Mouse (Mus musculus): ENCODE measurements at regions not wholly inside any gene's neighbourhood (a gene's known extent, or its start where the extent isn't known, plus 50 kb on each side); places are given as distances from the start of the nearest gene placed in this dataset.

DNA sequence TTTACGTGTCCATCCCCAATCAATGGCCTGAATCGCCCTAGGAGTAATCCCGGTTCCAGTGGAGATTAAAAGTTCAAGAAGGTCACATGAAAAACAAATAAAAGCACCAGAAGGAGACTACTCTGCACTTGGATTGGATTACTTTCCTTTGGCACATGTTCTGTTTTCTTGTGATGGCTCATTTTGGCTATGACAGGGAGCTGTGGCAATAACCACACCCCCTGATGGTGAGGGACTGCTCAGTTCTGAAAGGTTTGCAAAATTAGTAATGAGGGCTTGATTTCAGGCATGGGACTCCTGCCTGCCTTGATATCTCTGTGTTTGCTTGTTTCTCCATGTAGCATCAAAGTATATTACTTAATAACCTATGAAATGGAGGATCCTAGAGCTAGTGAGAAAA lies 293.9 kb downstream of the Plk2 start:
- no peak overlapping the region for H3K27ac ChIP-seq (ENCODE audit: insufficient read depth, low read depth, low read length, poor library complexity, severe bottlenecking)
- no peaks in the 10 kb centered on the region for H3K4me1 ChIP-seq (ENCODE audit: control insufficient read depth in 2 of 2, insufficient read depth in 2 of 2, low read length in 2 of 2, poor library complexity in 1 of 2)
- no peak overlapping the region for H3K9ac ChIP-seq (ENCODE audit: insufficient read depth, low read depth, low read length, poor library complexity, severe bottlenecking)
- H3K4me3 ChIP-seq (ENCODE audit: insufficient read depth in 1 of 2, low read depth in 1 of 2, low read length in 2 of 2, poor library complexity in 1 of 2, severe bottlenecking in 1 of 2): no peak overlapping the region
- no peaks in the 10 kb centered on the region for H3K9me3 ChIP-seq (ENCODE audit: control insufficient read depth, insufficient read depth, low read depth, low read length)
- H3K36me3 ChIP-seq (ENCODE audit: control insufficient read depth, insufficient read depth, low read length, poor library complexity, severe bottlenecking): no peaks in the 10 kb centered on the region
- no peak for DNase-seq (ENCODE audit: low read depth, low spot score)
- in situ Hi-C loops (cut with MboI; ENCODE audit: low sequenced_read_pairs in 2 of 2, unreplicated experiment in 2 of 2): no loop called here
- no peak for TF ChIP-seq HCFC1 (IDR thresholded peaks at IDR 0.05; ENCODE audit: borderline replicate concordance, insufficient read depth, low read length)
- TF ChIP-seq CHD2 (IDR thresholded peaks at IDR 0.05; ENCODE audit: low read depth, low read length): no peak
- no peak for TF ChIP-seq ZC3H11A (IDR thresholded peaks at IDR 0.05; ENCODE audit: borderline replicate concordance, low read depth, low read length)
- no peak for TF ChIP-seq MAFK (IDR thresholded peaks at IDR 0.05; ENCODE audit: insufficient read depth, low read depth, low read length)
- TF ChIP-seq ZNF384 (IDR thresholded peaks at IDR 0.05; ENCODE audit: low read depth, low read length): no peak

DNA sequence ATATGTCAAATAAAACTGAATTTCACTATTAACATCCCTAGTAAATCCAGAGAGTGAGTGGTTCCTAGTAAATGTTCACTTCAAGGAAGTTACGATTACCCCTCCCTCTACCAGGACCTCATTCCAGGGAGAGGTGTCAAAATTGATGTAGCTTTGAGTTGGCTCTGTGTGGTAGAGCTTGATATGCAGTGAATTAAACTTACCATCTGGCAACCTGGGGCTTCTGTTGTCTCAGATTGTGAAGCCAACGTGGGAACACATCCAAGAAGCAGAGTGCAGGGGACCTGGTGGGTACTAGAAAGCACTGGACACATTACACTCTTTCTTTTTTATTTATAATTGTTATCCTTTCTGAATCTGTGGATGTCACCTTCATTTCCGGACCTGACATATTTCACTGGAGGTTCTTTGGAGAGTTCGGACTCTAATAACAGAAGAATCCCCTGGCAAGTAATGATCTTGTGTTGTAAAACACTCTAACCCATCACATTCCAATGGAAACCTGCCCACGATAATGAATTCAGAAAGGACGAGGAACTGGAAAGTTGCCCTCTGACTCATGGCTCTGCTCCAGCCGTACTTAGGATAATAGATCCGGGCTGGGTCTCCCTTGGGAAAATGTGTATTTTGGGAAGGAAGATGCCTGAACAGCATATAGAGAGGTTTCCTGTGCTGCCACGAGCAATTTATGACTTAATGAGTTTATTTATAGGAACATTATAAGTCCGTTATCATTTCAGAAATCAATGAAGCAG lies 295.8 kb downstream of the Plk2 start:
- H3K4me3 ChIP-seq (ENCODE audit: insufficient read depth in 1 of 2, low read depth in 1 of 2, low read length in 2 of 2, poor library complexity in 1 of 2, severe bottlenecking in 1 of 2): no peak overlapping the region
- DNase-seq (ENCODE audit: low read depth, low spot score): no peak
- no peaks in the 10 kb centered on the region for H3K4me1 ChIP-seq (ENCODE audit: control insufficient read depth in 2 of 2, insufficient read depth in 2 of 2, low read length in 2 of 2, poor library complexity in 1 of 2)
- in situ Hi-C loops (cut with MboI; ENCODE audit: low sequenced_read_pairs in 2 of 2, unreplicated experiment in 2 of 2): no loop called here
- no peak overlapping the region for H3K9ac ChIP-seq (ENCODE audit: insufficient read depth, low read depth, low read length, poor library complexity, severe bottlenecking)
- TF ChIP-seq ZC3H11A (IDR thresholded peaks at IDR 0.05; ENCODE audit: borderline replicate concordance, low read depth, low read length) (no peak), ZNF384 (IDR thresholded peaks at IDR 0.05; ENCODE audit: low read depth, low read length) (no peak), MAFK (IDR thresholded peaks at IDR 0.05; ENCODE audit: insufficient read depth, low read depth, low read length) (no peak), HCFC1 (IDR thresholded peaks at IDR 0.05; ENCODE audit: borderline replicate concordance, insufficient read depth, low read length) (no peak), CHD2 (IDR thresholded peaks at IDR 0.05; ENCODE audit: low read depth, low read length) (no peak)
- no peak overlapping the region for H3K27ac ChIP-seq (ENCODE audit: insufficient read depth, low read depth, low read length, poor library complexity, severe bottlenecking)
- no peaks in the 10 kb centered on the region for H3K36me3 ChIP-seq (ENCODE audit: control insufficient read depth, insufficient read depth, low read length, poor library complexity, severe bottlenecking)
- H3K9me3 ChIP-seq (ENCODE audit: control insufficient read depth, insufficient read depth, low read depth, low read length): no peaks in the 10 kb centered on the region

DNA sequence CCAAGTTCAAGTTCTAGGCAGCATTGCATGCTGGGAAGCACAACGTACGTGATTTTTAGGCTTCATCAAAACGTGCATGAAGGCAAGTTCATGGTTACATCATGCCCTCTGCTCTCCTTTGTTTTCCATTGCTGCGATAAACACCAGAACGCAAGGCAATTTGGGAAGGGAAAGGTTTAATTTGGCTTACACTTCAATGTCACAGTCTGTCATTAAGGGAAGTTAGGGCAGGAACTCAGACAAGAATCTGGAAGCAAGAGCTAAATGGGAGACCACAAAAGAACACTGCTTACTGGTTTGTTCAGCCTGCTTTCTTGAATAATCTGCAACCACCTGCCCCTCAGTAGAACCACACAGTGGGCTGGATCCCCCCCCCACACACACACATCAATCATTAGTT lies 297.9 kb downstream of the Plk2 start:
- TF ChIP-seq ZC3H11A (IDR thresholded peaks at IDR 0.05; ENCODE audit: borderline replicate concordance, low read depth, low read length) (no peak), CHD2 (IDR thresholded peaks at IDR 0.05; ENCODE audit: low read depth, low read length) (no peak), ZNF384 (IDR thresholded peaks at IDR 0.05; ENCODE audit: low read depth, low read length) (no peak), MAFK (IDR thresholded peaks at IDR 0.05; ENCODE audit: insufficient read depth, low read depth, low read length) (no peak), HCFC1 (IDR thresholded peaks at IDR 0.05; ENCODE audit: borderline replicate concordance, insufficient read depth, low read length) (no peak)
- Histone ChIP-seq H3K9me3 (ENCODE audit: control insufficient read depth, insufficient read depth, low read depth, low read length) (no peaks in the 10 kb centered on the region), H3K4me1 (ENCODE audit: control insufficient read depth in 2 of 2, insufficient read depth in 2 of 2, low read length in 2 of 2, poor library complexity in 1 of 2) (no peaks in the 10 kb centered on the region), H3K36me3 (ENCODE audit: control insufficient read depth, insufficient read depth, low read length, poor library complexity, severe bottlenecking) (no peaks in the 10 kb centered on the region), H3K9ac (ENCODE audit: insufficient read depth, low read depth, low read length, poor library complexity, severe bottlenecking) (no peak overlapping the region), H3K4me3 (ENCODE audit: insufficient read depth in 1 of 2, low read depth in 1 of 2, low read length in 2 of 2, poor library complexity in 1 of 2, severe bottlenecking in 1 of 2) (no peak overlapping the region), H3K27ac (ENCODE audit: insufficient read depth, low read depth, low read length, poor library complexity, severe bottlenecking) (no peak overlapping the region)
- in situ Hi-C loops (cut with MboI; ENCODE audit: low sequenced_read_pairs in 2 of 2, unreplicated experiment in 2 of 2): no loop called here
- no peak for DNase-seq (ENCODE audit: low read depth, low spot score)

DNA sequence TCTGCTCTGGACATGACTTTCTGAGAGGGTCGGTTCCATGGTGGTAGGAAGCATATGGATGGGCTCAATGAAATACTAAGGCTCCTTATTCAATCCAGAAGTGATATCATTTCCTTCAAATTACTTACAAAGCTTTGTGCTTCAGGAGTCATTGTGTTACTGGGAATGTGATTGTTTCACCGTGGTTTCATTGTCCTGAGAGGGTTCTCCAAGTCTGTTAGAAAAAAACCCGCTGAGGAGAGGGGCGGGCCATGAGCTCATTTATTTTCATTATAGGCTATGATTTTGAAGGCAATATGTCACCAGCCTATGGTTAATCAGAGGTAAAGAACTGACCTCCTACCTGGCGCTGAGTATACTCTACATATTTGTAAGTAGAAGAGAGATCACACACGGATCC lies 300.0 kb downstream of the Plk2 start:
- H3K27ac ChIP-seq (ENCODE audit: insufficient read depth, low read depth, low read length, poor library complexity, severe bottlenecking): no peak overlapping the region
- H3K36me3 ChIP-seq (ENCODE audit: control insufficient read depth, insufficient read depth, low read length, poor library complexity, severe bottlenecking): no peaks in the 10 kb centered on the region
- TF ChIP-seq ZC3H11A (IDR thresholded peaks at IDR 0.05; ENCODE audit: borderline replicate concordance, low read depth, low read length) (no peak), CHD2 (IDR thresholded peaks at IDR 0.05; ENCODE audit: low read depth, low read length) (no peak), MAFK (IDR thresholded peaks at IDR 0.05; ENCODE audit: insufficient read depth, low read depth, low read length) (no peak), ZNF384 (IDR thresholded peaks at IDR 0.05; ENCODE audit: low read depth, low read length) (no peak), HCFC1 (IDR thresholded peaks at IDR 0.05; ENCODE audit: borderline replicate concordance, insufficient read depth, low read length) (no peak)
- DNase-seq (ENCODE audit: low read depth, low spot score): no peak
- H3K4me1 ChIP-seq (ENCODE audit: control insufficient read depth in 2 of 2, insufficient read depth in 2 of 2, low read length in 2 of 2, poor library complexity in 1 of 2): no peaks in the 10 kb centered on the region
- no peaks in the 10 kb centered on the region for H3K9me3 ChIP-seq (ENCODE audit: control insufficient read depth, insufficient read depth, low read depth, low read length)
- H3K4me3 ChIP-seq (ENCODE audit: insufficient read depth in 1 of 2, low read depth in 1 of 2, low read length in 2 of 2, poor library complexity in 1 of 2, severe bottlenecking in 1 of 2): no peak overlapping the region
- in situ Hi-C loops (cut with MboI; ENCODE audit: low sequenced_read_pairs in 2 of 2, unreplicated experiment in 2 of 2): no loop called here
- no peak overlapping the region for H3K9ac ChIP-seq (ENCODE audit: insufficient read depth, low read depth, low read length, poor library complexity, severe bottlenecking)

Data from ES-E14 (cell line).